Mouse (Mus musculus) layer of hippocampus, adult 9-10 months (tissue): ENCODE measurements around the gene Usp50.

Experiments
- DNase-seq: peaks from one replicate; pipeline ENCODE4 v3.0.0; 2022; ENCODE audit warnings: low spot score

Usp50 gene

GRCm38 (mm10) chr2:126740314-126740713 is 43.0 kb downstream of the Usp50 start:
- no peak for DNase-seq

DNA sequence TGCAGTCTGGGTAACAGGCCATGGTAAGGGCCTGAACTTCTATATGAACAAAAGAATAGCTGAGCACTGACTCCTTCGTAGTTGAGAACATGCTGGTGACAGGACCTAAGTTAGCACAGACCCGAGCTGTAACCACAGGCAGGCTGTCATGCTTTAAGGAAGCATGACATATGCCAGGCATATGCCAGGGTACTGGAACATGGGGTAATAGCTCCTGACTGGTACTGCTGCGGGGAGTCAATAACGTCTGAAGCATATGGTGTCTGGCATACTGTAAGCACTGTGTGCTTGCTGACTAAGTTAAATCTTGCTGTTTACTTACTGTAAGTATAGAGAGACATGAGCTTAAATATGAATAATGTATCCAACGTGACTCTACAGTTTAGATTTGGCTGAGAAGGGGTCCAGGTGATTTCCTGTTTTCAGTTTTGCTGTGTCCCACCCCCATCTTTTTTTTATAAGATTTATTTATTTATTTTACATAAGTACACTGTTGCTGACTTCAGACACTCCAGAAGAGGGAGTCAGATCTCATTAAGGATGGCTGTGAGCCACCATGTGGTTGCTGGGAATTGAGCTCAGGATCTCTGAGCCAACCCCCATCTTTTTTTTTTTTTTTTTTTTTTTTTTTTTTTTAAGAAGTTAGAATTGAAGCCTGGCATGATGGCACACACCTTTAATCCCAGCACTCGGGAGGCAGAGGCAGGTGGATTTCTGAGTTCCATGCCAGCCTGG is 47.8 kb downstream of the Usp50 start:
- peak; percentile 11 for DNase-seq

GRCm38 (mm10) chr2:126730502-126730901 is 52.8 kb downstream of the Usp50 start:
- no peak for DNase-seq

- DNase-seq, result no peak
These were observed 54.1 kb downstream of the Usp50 start for GRCm38 (mm10) chr2:126729207-126729606.

GRCm38 (mm10) chr2:126712950-126713349 is 70.3 kb downstream of the Usp50 start:
- no peak for DNase-seq

- no peak for DNase-seq
These were observed 70.7 kb downstream of the Usp50 start for GRCm38 (mm10) chr2:126712526-126712925.

DNA sequence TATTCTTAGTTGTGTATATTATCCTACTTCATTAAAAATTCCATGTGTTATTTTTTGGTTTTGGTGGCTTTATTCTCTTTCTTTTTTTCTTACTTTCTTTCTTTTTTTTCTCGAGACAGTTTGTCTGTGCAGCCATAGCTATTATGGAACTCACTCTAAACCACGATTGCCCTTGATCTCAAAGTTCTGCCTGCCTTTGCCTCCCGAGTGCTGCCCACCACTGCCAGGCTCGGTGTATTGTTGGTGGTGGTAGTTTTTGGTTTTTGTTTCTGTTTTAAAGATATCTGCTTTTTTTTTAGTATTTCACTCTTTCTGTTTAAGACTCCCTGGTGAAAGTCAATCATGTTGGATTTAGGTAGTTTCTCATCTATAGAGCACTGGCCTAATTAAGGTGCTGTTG is 74.9 kb downstream of the Usp50 start:
- DNase-seq, result no peak

DNA sequence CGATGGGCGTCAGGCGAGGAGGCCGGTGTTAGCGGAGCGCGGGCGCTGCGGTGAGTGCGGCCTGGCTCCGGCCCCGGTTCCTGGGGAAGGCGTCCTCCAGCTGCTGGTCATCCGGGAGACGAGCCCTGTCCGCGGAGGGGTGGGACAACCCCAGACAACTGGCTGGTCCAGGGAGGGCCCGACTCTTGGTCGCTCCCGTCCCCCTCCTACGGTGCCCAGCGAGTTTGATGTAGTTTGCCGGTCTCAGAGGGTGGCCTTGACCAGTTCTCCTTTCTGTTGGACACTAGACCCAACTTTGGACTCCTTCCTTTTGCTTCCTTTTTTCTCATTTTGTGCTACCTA is 75.9 kb downstream of the Usp50 start:
- DNase-seq, result no peak

- peak; percentile 91 for DNase-seq
These were observed 76.4 kb downstream of the Usp50 start, which contains the start of gene Usp8 for GRCm38 (mm10) chr2:126706759-126707437. Gene Usp8, plus strand, starts transcription at chr2:126707328.

DNA sequence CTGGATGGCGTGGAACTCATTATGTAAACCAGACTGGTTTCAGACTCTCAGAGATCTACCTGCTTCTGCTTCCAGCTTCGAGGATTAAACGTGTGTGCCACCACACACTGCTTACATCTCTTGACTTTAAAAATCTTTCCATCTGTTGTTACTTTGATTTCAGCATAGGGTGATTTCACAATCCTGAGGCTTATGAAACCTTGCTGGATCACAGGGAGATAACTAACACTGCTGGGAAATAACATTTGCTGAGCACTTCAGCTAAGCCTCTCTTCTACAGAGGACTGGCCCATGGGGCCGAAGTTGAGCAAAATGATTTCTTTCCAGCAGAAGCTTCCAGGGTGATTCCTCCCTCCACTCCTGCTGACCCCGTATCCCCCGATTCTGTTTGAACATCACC is 88.0 kb downstream of the Usp50 start:
- DNase-seq, result no peak

- DNase-seq, result no peak
These were observed 92.0 kb downstream of the Usp50 start for GRCm38 (mm10) chr2:126691290-126691689.

GRCm38 (mm10) chr2:126682937-126683336 is 100.3 kb downstream of the Usp50 start:
- no peak for DNase-seq

GRCm38 (mm10) chr2:126682333-126682732 is 100.9 kb downstream of the Usp50 start:
- DNase-seq, result no peak

- no peak for DNase-seq
These were observed 105.9 kb downstream of the Usp50 start for GRCm38 (mm10) chr2:126677366-126677765.

GRCm38 (mm10) chr2:126676122-126676515 is 107.2 kb downstream of the Usp50 start, which contains the start of gene Gabpb1:
Gene Gabpb1, minus strand, starts transcription at chr2:126676337.
- no peak for DNase-seq

- DNase-seq, result peak; percentile 74
These were observed 107.8 kb downstream of the Usp50 start for GRCm38 (mm10) chr2:126675169-126676121.

- no peak for DNase-seq
These were observed 108.7 kb downstream of the Usp50 start for GRCm38 (mm10) chr2:126674441-126675168.

GRCm38 (mm10) chr2:126673317-126674242 is 109.7 kb downstream of the Usp50 start:
- no peak for DNase-seq

DNA sequence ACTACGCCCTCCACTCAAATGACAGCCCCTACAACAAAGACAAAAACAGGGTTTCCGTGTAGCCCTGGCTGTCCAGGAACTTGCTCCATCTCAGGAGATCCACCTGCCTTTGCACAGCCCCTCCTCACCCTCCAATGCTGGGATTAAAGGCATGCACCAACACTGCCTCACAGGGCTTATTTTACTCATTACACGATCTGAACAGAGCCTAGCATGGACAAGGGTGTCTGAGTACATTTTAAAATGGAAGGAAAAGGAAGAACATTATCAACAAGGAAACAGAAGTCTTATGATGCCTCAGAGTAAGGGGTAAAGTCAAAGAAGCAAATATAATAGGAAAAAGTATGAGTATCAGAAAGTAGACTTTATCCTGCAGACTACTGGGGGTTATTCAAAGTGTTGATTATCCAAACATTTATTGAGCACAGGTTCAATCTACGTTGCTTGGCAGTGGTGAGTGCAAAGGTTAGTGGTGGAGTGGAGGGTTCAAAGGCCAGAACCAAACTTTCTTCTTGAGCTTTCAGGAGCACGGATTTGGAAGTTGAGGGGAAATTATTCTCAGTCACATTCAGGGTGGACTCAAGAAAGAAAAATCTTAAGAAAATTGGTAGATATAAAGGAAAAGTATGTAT is 114.5 kb downstream of the Usp50 start:
- DNase-seq, result no peak

DNA sequence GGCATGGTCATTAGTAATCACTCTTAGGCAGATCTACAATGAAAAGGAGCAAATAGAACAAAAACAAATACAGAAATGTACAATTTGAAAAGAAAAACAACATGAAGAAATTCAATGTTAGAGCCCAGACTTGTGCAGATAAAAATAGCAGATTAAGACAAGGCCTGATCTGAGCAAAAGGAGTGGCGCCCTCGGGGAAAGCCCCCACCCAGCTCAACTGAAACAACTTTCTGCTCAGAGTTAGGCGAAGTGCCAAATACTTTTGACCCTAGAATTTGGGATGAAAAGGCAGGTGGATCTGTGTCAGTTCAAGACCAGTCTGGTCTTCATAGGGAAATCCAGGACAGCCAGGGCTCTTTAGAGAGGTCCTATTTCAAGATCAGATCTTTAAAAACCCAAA is 117.3 kb downstream of the Usp50 start:
- DNase-seq, result no peak
